Mouse (Mus musculus): ENCODE data around the gene Pik3r6. TPM values are rescaled to one million over a fixed set of nuclear protein-coding genes. Genes with fewer than 3 reads are reported as not detected.

The Pik3r6 gene
- polyA plus RNA-seq, 1 experiment from 2014 or later = 1.9 TPM

Other genes starting within 250 kb of the Pik3r6 start
- gene Ntn1, start 102.2 kb upstream of the Pik3r6 start, polyA plus RNA-seq (2016; fragmentation: Nextera tagmentation; extraction: Ambion mirVana) = 7.0 and 16.2 TPM in 2 replicates
- 0.07 and 0.48 TPM in 2 replicates for gene Pik3r5, start 70.9 kb upstream of the Pik3r6 start, polyA plus RNA-seq (2016; fragmentation: Nextera tagmentation; extraction: Ambion mirVana)
- 0.06 and 0.16 TPM in 2 replicates for gene Mfsd6l, start 53.2 kb downstream of the Pik3r6 start, polyA plus RNA-seq (2016; fragmentation: Nextera tagmentation; extraction: Ambion mirVana)
- 0.80 and 1.5 TPM in 2 replicates for gene Ccdc42, start 84.0 kb downstream of the Pik3r6 start, polyA plus RNA-seq (2016; fragmentation: Nextera tagmentation; extraction: Ambion mirVana)
- 181 and 184 TPM in 2 replicates for gene Myh10, start 188.5 kb downstream of the Pik3r6 start, polyA plus RNA-seq (2016; fragmentation: Nextera tagmentation; extraction: Ambion mirVana)